ENCODE assay signal across 9 mouse cellular contexts in genomic region chr17:23599605-23600063, GRCm38 (mm10). TPM values are rescaled to one million over a fixed set of nuclear protein-coding genes. Genes with fewer than 3 reads are reported as not detected.
DNase-seq lines count a peak whose midpoint lies in the region; ATAC-seq and TF ChIP-seq lines count a peak whose summit lies in the region.
"Had no signal": no experiment of that assay in that cellular context is flagged by ENCODE, and none has a peak within 500 bp of the region (broad histone marks: within the 10 kb centered on the region; RNA-seq: fewer than 3 reads in every experiment).

No protein-coding gene starts in this region.

- H3K9ac ChIP-seq in liver, embryonic 14.5 days (replicated peaks) = peak overlapping the region; percentile 60

- no peak for DNase-seq in heart, embryonic 10.5 days (ENCODE audit: low spot score)
- no peak for DNase-seq in heart, adult 11 months
- no peak for DNase-seq in forebrain, embryonic 10.5 days (ENCODE audit: extremely low spot score, low spot score)
- DNase-seq in liver, embryonic 14.5 days (ENCODE audit: low read depth in 3 of 3, low spot score in 3 of 3) = peak in 1 of 3 experiments; percentile 39
- peak; percentile 66 for DNase-seq in thymus, postnatal 4 days
- no peak for DNase-seq in gastrocnemius, postnatal 10 days
- DNase-seq in frontal cortex, postnatal 10 days (ENCODE audit: low spot score in 2 of 2) = no peak

- H3K27ac ChIP-seq in heart, embryonic 10.5 days = peak overlapping the region; percentile 93
- peak overlapping the region; percentile 84 for H3K27ac ChIP-seq in forebrain, embryonic 10.5 days
- no peak overlapping the region; the same call in none of the 2 replicates for H3K27ac ChIP-seq in liver, embryonic 14.5 days

- H3K4me1 ChIP-seq in heart, embryonic 10.5 days = peaks cover 16% of the 10 kb centered on the region
- peaks cover 47% of the 10 kb centered on the region for H3K4me1 ChIP-seq in forebrain, embryonic 10.5 days
- peaks cover 0 to 12% of the 10 kb centered on the region in 2 experiments; a peak in 2 of 4 replicates for H3K4me1 ChIP-seq in liver, embryonic 14.5 days (replicated peaks; ENCODE audit: control insufficient read depth in 2 of 2, insufficient read depth in 2 of 2, low read length in 1 of 2)

- H3K79me3 ChIP-seq in C2C12 (ENCODE audit: low read depth) = no peaks in the 10 kb centered on the region

- no peaks in the 10 kb centered on the region for H3K9me3 ChIP-seq in heart, embryonic 10.5 days
- no peaks in the 10 kb centered on the region for H3K9me3 ChIP-seq in forebrain, embryonic 10.5 days
- H3K9me3 ChIP-seq in liver, embryonic 14.5 days (ENCODE audit: control insufficient read depth, low read length) = no peaks in the 10 kb centered on the region

- H3K27me3 ChIP-seq in heart, embryonic 10.5 days (ENCODE audit: insufficient read depth, poor library complexity, severe bottlenecking) = no peaks in the 10 kb centered on the region
- H3K27me3 ChIP-seq in C2C12 (ENCODE audit: control insufficient read depth, insufficient read depth, insufficient read length) = no peaks in the 10 kb centered on the region
- no peaks in the 10 kb centered on the region for H3K27me3 ChIP-seq in forebrain, embryonic 10.5 days (ENCODE audit: poor library complexity, severe bottlenecking)
- no peaks in the 10 kb centered on the region for H3K27me3 ChIP-seq in liver, embryonic 14.5 days (ENCODE audit: control insufficient read depth, insufficient read depth, low read length)

- peak overlapping the region; percentile 66 for H3K4me3 ChIP-seq in heart, embryonic 10.5 days
- peak overlapping the region; percentile 26 for H3K4me3 ChIP-seq in C2C12 (ENCODE audit: insufficient read depth, poor library complexity, severe bottlenecking)
- peak overlapping the region; percentile 55 for H3K4me3 ChIP-seq in forebrain, embryonic 10.5 days
- peak overlapping the region; percentile 59 to 77 for H3K4me3 ChIP-seq in liver, embryonic 14.5 days (ENCODE audit: insufficient read depth in 1 of 2, low read depth in 2 of 2, low read length in 2 of 2)

- peak overlapping the region; percentile 68 for H3ac ChIP-seq in C2C12 (ENCODE audit: control insufficient read depth, insufficient read length, low read depth)

- no peaks in the 10 kb centered on the region for H3K36me3 ChIP-seq in heart, embryonic 10.5 days
- H3K36me3 ChIP-seq in C2C12 (ENCODE audit: control insufficient read depth, insufficient read depth) = no peaks in the 10 kb centered on the region
- H3K36me3 ChIP-seq in forebrain, embryonic 10.5 days (replicated peaks) = no peaks in the 10 kb centered on the region
- no peaks in the 10 kb centered on the region for H3K36me3 ChIP-seq in liver, embryonic 14.5 days (replicated peaks; ENCODE audit: control insufficient read depth, insufficient read depth, low read depth)

- no peak for TF ChIP-seq EP300 in liver, embryonic 14.5 days (IDR thresholded peaks at IDR 0.05; ENCODE audit: low read depth)

- TF ChIP-seq CTCF in C2C12 (IDR thresholded peaks at IDR 0.05; ENCODE audit: control insufficient read depth, insufficient read depth, insufficient read length) = no peak
- no peak for TF ChIP-seq CTCF in liver, embryonic 14.5 days (IDR thresholded peaks at IDR 0.05; ENCODE audit: low read depth)

- ATAC-seq in liver, embryonic 14.5 days (ENCODE audit: insufficient read depth) = peak; percentile 11; the same call in 1 of the 2 replicates

- 25% methylated on average over 7 of the region's 7 CpGs for WGBS in heart, embryonic 10.5 days
- 40% methylated on average over 7 of the region's 7 CpGs for WGBS in forebrain, embryonic 10.5 days
- WGBS in liver, embryonic 14.5 days (ENCODE audit: insufficient replicate concordance) = 14% methylated on average over 7 of the region's 7 CpGs

- H3K79me2 ChIP-seq in C2C12 (ENCODE audit: control insufficient read depth, insufficient read depth) = no peaks in the 10 kb centered on the region

- peak overlapping the region; percentile 83 for H3K4me2 ChIP-seq in liver, embryonic 14.5 days (ENCODE audit: low read depth)

TF ChIP-seq in C2C12, 6 proteins besides CTCF, POLR2A, EP300 and RAD21:
- no peak for TF ChIP-seq USF1 (IDR thresholded peaks at IDR 0.05; ENCODE audit: low read depth)
- no peak for TF ChIP-seq MYOG (IDR thresholded peaks at IDR 0.05; ENCODE audit: control insufficient read depth, extremely low read depth, insufficient read length)
- no peak for TF ChIP-seq MYOD1 (IDR thresholded peaks at IDR 0.05; ENCODE audit: control insufficient read depth, insufficient read length, low read depth)
- no peak for TF ChIP-seq MAX (IDR thresholded peaks at IDR 0.05)
- TF ChIP-seq CEBPB (IDR thresholded peaks at IDR 0.05; ENCODE audit: low read depth) = no peak
- TF ChIP-seq FOSL1 (IDR thresholded peaks at IDR 0.05; ENCODE audit: insufficient read depth, low read length, poor library complexity, severe bottlenecking) = no peak

RNA-seq across cellular contexts. Expression of gene Zfp13, which starts 0.3 kb away (rescaled TPM):
- polyA plus RNA-seq in heart, embryonic 10.5 days (2016; fragmentation: Nextera tagmentation; extraction: Ambion mirVana) = 12.0 and 15.4 TPM in 2 replicates
- 5.2 TPM for polyA plus RNA-seq in C2C12 (2012; fragmentation: generic; extraction: Trizol)
- polyA plus RNA-seq in forebrain, embryonic 10.5 days (2016; fragmentation: Nextera tagmentation; extraction: Ambion mirVana) = 22.1 and 22.2 TPM in 2 replicates
- 1.9 and 2.0 TPM in 2 replicates for polyA plus RNA-seq in liver, embryonic 14.5 days (2012; rRNA removed)
- polyA plus RNA-seq in liver, embryonic 14.5 days (2014; fragmentation: Nextera tagmentation; extraction: Ambion mirVana) = 1.3 TPM in 2 replicates
- total RNA-seq in gastrocnemius, postnatal 10 days (2021) = 1 to 10 TPM; 6.6 to 7.0 TPM
- total RNA-seq: neutrophil, adult 5-6 weeks had no signal

RNA-seq across cellular contexts. Expression of gene Zscan10, which starts 1.0 kb away (rescaled TPM):
- polyA plus RNA-seq in heart, embryonic 10.5 days (2016; fragmentation: Nextera tagmentation; extraction: Ambion mirVana) = 0.10 and 0.21 TPM in 2 replicates
- 0.09 TPM for polyA plus RNA-seq in C2C12 (2012; fragmentation: generic; extraction: Trizol)
- polyA plus RNA-seq in forebrain, embryonic 10.5 days (2016; fragmentation: Nextera tagmentation; extraction: Ambion mirVana) = 0.42 and 0.65 TPM in 2 replicates
- not detected in 2 replicates for polyA plus RNA-seq in liver, embryonic 14.5 days (2012; rRNA removed)
- polyA plus RNA-seq in liver, embryonic 14.5 days (2014; fragmentation: Nextera tagmentation; extraction: Ambion mirVana) = not detected in 2 replicates
- total RNA-seq in gastrocnemius, postnatal 10 days (2021) = not detected
- total RNA-seq: neutrophil, adult 5-6 weeks had no signal

RNA-seq across cellular contexts. Expression of gene Zfp213, which starts 35.6 kb away (rescaled TPM):
- polyA plus RNA-seq in heart, embryonic 10.5 days (2016; fragmentation: Nextera tagmentation; extraction: Ambion mirVana) = 19.5 and 23.0 TPM in 2 replicates
- polyA plus RNA-seq in C2C12 (2012; fragmentation: generic; extraction: Trizol) = 13.0 TPM
- 27.6 and 29.9 TPM in 2 replicates for polyA plus RNA-seq in forebrain, embryonic 10.5 days (2016; fragmentation: Nextera tagmentation; extraction: Ambion mirVana)
- 3.7 and 4.1 TPM in 2 replicates for polyA plus RNA-seq in liver, embryonic 14.5 days (2012; rRNA removed)
- polyA plus RNA-seq in liver, embryonic 14.5 days (2014; fragmentation: Nextera tagmentation; extraction: Ambion mirVana) = 4.1 and 4.8 TPM in 2 replicates
- 1 to 10 TPM; 3.3 to 4.1 TPM for total RNA-seq in gastrocnemius, postnatal 10 days (2021)

RNA-seq across cellular contexts. Expression of gene Mmp25, which starts 45.4 kb away (rescaled TPM):
- polyA plus RNA-seq in heart, embryonic 10.5 days (2016; fragmentation: Nextera tagmentation; extraction: Ambion mirVana) = 0.39 and 0.43 TPM in 2 replicates
- 0.01 TPM for polyA plus RNA-seq in C2C12 (2012; fragmentation: generic; extraction: Trizol)
- 0.77 and 0.84 TPM in 2 replicates for polyA plus RNA-seq in forebrain, embryonic 10.5 days (2016; fragmentation: Nextera tagmentation; extraction: Ambion mirVana)
- 0.11 and 0.12 TPM in 2 replicates for polyA plus RNA-seq in liver, embryonic 14.5 days (2012; rRNA removed)
- 0.11 TPM in 1 of 2 replicates, not detected in the other for polyA plus RNA-seq in liver, embryonic 14.5 days (2014; fragmentation: Nextera tagmentation; extraction: Ambion mirVana)
- under 1 TPM; 0.35 to 0.43 TPM for total RNA-seq in gastrocnemius, postnatal 10 days (2021)
